Mouse (Mus musculus) CD4-positive helper T cell, adult 2 months (primary cell): ENCODE data around the gene Stra6l.

Experiments
- DNase-seq: peaks from one replicate; pipeline ENCODE4 v3.0.0-alpha.2; 2012; ENCODE audit warnings: low read depth, missing footprints, low spot score

Gene Stra6l

GRCm38 (mm10) chr4:45844355-45844754 lies 4.1 kb upstream of the Stra6l start:
- peak; percentile 48 for DNase-seq

DNA sequence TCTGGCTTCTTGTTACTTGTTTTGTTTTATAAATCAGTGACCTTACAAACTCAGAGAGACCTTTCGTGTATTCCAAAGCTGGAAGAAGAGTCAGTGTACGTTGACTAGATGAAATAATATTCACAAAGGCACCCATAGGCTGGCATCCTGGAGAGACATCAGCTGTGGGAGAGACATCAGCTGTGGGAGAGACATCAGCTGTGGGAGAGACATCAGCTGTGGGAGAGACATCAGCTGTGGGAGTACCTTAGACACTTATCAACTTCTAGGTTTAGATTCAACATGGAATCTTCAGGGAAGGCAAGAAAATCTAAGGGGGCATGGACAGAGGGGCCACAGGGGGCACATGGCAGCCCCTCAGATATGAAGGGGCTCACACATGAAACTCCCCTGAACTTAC lies 2.2 kb upstream of the Stra6l start:
- DNase-seq = no peak

DNA sequence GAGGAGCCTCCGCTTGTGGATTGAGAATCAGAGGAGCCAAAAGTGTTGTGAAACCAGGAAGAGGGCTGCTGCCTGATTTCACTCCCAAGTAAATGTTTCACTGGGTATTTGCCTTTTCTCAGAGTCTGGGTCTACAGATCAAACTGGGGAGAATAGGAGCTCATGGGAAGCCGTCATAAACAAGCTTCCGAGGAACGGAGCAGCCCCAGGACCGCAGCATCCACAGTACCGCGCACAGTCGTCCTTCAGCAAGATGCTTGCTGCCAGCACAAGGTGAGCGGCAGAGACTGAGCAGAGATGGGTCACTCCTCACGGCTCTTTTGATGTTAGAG lies 327 bp downstream of the Stra6l start:
- no peak for DNase-seq

GRCm38 (mm10) chr4:45849419-45849818 lies 955 bp downstream of the Stra6l start:
- no peak for DNase-seq

- no peak for DNase-seq
Observed at GRCm38 (mm10) chr4:45851640-45852051, 3.2 kb downstream of the Stra6l start.

DNA sequence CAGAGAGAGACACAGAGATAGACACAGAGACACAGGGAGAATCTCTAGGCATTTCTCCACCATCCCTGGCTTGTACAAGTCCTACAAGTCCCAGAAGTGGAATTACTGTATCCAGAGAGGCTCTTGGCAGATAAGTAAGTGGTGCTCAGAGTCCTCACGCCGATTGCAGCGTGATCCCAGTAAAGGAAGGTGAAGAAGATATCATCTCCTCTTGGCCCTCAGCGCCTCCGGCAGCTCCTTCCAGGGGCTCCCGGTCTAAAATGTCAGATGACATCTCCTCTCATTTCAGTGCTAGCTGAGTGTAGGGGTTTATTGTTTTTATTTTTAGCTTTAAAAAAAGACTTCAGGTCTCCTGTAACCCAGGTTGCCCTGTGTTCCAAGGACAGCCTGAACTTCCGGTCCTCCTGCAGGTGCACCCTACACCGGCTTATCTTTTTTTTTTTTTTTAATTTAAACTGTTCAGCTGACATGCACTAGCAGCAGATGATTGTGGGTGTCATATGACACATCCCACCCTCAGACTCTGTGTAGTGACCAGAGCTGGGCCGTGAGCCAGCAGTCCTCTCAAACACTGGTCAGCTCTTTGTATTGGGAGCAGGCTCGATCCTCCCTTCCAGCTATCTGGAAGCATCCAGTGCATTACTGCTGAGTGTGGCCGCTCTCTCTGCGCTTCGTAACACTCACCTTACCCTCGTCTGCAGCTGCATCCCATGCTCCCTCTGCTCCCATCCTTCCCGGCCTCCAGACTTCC lies 5.2 kb downstream of the Stra6l start:
- DNase-seq = no peak

DNA sequence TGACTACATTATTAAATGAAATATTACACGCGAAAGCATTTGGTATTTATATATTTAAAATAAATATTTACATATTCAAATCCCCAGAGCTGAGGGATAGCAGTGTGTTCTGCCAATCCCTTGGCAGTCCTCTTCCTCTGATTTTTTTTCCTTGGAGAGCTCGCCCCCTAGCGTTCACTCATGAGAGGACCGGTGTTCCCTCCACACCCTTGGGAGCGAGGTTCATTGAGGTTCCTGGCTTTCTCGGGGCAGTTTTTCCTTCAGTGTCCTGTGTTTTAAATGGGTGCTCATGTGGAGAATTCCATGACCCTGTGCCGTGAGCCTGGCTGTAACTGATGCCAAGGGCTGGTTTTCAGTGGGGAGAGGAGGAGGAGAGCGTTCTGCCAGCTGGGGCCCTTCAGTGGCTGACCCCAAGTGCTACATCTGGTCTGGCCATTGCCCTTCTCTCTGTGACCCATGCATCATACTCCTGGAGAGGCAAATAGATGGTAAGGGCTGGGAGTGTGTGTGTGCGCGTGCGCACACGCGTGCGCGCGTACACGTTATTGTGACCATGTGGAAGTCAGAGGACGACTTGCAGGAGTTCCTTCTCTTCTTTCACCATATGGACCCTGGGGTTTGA lies 7.5 kb downstream of the Stra6l start:
- peak; percentile 13 for DNase-seq

DNA sequence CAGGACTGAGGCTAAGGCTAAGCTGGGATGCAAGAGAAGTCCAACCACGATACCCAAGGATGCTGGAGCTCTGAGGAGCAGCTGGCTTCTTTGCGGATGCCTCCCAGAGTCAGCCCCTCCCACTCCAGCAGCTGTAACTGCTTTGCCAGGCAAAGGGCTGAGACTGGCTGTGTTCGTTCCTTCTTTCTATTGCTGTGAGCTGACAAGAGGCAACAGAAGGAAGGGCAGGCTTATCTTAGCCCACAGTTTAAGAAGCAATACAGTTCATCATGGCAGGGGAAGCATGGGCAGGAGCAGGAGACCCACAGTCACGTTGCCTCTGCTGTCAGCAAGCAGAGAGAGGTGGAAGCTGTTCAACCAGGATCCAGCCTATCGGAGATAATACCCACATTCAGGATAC lies 12.7 kb downstream of the Stra6l start:
- no peak for DNase-seq

DNA sequence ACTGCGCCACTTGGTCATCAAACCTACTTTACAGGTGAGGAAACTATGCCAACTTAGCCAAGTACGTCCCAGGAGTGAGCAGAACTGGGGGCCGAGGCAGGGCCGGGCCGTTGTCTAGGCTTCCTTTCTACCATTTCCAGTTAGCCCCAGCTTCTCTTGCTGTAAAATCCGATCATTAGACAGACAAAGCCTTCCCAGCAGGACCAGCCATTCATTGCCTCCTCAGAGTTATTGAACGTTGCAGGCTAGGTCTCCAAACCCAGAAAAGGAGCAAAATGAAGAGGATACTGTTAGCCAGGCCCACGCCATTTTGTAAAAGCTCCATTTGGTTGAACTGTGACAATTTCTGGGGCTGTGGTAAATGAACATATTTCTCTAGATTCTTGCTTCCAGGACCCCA lies 19.0 kb downstream of the Stra6l start:
- no peak for DNase-seq

DNA sequence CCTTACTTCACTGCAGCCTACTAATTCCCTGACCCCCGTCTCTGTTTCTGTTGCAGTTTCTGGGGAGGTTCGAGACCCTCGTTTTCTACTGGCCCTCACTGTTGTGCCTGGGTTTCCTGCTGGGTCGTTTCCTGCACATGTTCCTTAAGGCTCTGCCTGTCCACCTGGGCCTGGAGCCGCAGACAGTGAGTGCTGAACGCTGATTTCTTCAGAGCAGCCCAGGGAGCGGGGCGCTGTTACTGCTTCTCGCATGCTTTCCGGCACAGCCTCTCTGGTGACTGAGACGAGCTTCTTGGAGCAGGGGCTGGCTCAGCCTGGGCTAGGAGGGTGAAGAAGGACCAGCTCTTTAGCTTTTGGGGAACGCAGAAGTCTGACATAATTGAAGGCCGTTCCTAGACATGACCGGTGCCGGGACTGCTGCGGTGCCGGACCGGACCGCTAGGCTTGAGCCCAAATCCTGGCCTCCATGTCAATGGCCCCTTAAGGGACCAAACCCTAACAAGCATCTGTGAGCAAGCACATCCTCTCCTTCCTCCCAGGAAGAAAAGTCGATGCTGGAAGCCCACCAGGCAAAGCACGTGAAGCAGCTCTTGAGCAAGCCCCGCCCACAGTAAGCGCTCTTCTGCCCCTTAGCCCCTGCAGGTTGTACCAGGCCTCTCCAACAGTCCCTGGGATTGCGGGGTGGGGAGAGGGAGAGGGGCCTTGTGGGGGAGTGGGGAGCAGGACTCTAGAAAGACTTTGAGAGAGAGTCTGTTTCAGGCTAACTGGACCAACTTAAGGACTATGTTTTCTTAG lies 20.8 kb downstream of the Stra6l start:
- DNase-seq = no peak

- no peak for DNase-seq
Observed at GRCm38 (mm10) chr4:45872147-45872546, 23.7 kb downstream of the Stra6l start.

DNA sequence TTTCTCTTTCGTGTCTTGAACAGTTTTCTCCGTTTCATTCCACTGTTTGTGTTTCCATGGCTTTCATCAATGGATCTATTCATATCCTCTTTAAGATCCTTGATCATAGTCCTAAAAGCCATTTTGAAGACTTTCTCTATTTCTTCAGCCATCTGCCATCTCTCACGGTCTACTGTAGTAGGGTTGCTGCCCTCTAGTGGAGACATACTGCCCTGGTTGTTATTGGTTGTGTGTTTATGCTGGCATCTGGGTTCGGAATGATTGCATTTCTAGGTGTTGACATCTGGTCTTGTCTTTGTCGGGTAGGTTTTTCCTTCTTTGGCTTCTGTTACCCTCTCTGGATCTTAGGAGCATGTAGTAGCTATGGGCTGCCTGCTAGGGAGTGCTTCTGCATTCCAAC lies 30.5 kb downstream of the Stra6l start:
- DNase-seq = peak; percentile 13

DNA sequence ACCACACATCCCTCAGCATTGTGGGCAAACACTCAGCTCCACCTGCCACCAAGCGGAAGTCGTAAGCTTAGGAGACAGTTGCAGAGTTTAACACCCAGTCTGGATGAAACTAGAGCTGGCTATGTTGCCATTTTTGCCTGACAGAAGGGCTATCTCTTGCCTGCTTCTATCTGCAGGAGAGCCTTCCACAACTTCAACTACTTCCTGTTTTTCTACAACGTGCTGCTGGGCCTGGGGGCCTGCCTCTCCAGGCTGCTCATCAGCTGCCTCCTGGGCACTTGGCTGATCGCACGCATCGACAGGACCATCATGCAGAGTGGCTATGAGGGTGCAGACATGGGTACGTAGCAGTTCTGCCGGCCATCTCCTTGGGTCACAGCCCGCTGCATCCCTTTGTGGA lies 34.1 kb downstream of the Stra6l start:
- DNase-seq = no peak

DNA sequence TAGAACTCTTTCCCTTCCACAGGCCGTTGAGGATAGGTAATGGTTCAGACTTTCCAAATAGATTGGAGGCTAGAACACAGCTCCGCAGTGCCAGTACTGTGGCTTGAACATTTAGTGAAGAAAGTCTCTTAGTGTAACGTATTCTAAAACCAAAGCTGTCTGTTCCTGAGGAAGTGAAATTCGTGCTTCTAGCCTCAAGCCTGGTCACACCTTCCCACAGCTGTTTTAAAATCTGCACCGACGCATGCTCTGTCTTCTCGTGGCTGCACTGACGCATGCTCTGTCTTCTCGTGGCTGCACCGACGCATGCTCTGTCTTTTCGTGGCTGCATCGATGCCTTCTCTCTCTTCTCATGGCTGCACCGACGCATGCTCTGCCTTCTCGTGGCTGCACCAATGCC lies 34.8 kb downstream of the Stra6l start:
- no peak for DNase-seq

DNA sequence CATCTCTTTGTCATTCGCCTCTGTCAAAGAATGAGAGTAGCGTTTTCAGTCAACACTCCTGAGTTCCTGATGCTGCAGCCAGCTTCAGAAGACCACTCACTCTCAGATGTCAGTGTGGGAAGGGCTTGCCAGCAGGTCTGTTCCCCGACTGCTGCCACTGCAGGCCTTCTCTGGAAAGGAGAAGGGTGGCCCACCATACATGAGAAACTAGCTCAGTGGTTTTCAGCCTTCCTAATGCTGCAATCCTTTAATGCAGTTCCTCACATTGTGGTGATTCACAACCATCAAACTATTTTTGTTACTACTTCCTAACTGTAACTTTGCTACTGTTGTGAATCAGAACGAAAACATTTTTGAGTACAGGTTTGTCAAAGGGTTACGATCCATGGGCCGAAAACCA lies 41.0 kb downstream of the Stra6l start:
- no peak for DNase-seq

DNA sequence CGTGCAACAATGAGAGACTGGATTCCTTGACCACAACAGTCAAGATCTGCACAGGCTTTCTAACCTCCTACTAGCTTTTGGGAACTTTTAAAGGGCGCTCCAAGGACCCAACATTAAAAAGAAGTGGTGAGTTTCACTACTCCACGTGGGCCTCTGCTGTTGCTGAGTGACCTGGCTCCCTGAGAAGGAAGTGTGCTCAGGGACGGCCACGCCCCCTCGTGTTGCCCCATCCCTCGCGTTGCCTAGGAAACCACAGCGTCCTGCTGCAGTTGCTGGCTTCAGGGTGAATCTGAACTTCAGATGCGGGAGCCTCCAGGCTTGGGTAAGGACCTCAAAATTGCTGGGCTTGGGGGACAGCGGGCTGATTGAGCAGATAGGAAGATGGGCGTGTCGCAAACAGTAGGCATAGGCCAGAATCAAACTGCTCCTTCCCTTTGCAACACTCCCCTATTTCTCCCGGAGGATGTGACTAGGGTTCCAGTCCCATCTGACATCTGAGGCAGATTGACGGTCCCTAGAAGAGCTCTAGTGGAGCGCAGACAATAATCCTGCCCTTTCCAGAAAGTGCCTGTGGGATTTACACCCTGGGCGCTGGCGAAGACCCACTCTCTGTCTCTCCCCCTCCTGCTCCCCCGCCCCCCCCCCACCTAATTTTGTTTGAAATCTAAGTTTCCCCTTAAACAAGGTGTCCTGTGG lies 41.8 kb downstream of the Stra6l start, which contains the start of gene Ccdc180:
Gene Ccdc180, plus strand, starts transcription at position 238 of the 696 bp plus-strand sequence.
- DNase-seq = peak; percentile 65

DNA sequence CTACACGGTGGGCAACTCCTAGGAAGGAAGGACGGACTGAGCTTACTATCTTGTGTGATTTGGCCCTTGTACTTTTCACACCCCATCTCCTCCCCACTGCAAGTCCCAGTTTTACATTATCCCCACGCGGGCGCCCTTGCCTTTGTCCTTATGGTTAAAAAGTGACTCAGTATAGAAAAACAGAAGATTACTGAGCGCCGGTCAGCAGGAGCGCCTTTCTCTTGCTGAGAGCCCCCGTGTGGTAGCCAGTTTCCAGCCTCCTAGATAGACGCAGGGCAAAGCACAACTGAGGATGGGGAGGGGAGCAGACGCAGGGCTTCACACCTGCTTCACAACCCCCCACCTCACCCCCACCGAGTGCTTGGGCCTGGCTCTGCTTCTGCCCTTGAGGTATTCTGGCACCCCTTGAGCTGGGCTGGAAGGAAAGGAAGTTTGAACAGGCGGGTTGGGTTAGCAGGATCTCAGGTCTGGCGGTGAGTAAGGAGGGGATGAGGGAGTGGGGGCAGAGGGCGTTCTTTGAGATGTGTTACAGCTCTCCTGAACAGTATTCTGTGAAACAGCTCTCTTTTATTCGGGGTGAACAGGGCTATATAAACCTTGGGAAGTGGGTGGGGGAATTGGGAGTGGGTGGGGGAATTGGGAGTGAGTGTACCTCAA lies 48.1 kb downstream of the Stra6l start:
- no peak for DNase-seq

DNA sequence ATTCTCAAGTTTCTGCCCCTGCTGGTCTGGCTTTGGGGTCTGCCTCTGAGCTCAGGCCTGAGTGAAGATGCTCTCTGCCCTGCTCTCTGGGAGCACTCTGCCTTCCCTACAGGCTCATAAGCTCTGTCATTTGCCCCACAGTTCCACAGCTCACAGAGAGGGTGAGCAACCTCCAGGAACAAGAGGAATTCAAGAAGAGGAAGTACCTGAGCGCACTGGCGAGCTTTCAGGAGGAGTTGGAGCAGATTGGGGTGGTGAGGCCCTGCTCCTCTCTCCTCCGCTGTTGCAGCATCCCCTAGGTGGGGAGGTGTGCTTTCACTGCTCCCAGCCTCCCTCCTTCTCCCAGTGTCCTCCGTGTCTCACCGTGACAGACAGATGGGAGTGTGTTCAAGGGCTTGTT lies 49.9 kb downstream of the Stra6l start:
- DNase-seq = no peak

GRCm38 (mm10) chr4:45909256-45909655 lies 60.8 kb downstream of the Stra6l start:
- DNase-seq = no peak

- no peak for DNase-seq
Observed at GRCm38 (mm10) chr4:45909924-45910323, 61.5 kb downstream of the Stra6l start.

DNA sequence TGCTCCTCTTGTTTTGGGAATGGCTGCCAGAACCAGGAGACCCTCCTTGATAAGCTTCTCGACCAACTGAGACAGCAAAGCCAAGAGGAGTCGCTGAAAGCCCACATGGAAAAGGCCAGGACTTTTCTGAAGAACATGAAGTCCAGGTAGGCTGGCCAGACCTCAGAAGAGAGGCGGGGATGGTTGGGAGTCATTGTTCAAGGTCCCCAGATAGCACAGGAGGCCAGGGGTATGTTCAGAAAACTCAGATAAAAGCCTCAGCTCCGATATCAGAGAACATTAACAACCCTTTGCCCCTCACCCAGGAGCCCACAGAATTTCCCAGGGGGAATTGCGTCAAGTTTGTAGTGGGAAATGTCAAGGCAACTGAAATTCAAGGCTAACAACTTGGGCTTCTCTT lies 62.8 kb downstream of the Stra6l start:
- DNase-seq = no peak

GRCm38 (mm10) chr4:45911876-45912275 lies 63.4 kb downstream of the Stra6l start:
- no peak for DNase-seq
